Mouse (Mus musculus) spleen, postnatal 36 days (tissue): ENCODE measurements around the gene Trim80.
"Not testable (repeated sequence)": the region's sequence is repeated elsewhere in the genome, so short reads cannot be mapped to it uniquely, and the experiment has no call there.

Experiments
- DNase-seq, 2 experiments: peaks; one replicate each; pipeline ENCODE4 v3.0.0; 2022; ENCODE audit warnings: low spot score in 2 of 2, mixed read lengths in 1 of 2

Gene Trim80

DNA sequence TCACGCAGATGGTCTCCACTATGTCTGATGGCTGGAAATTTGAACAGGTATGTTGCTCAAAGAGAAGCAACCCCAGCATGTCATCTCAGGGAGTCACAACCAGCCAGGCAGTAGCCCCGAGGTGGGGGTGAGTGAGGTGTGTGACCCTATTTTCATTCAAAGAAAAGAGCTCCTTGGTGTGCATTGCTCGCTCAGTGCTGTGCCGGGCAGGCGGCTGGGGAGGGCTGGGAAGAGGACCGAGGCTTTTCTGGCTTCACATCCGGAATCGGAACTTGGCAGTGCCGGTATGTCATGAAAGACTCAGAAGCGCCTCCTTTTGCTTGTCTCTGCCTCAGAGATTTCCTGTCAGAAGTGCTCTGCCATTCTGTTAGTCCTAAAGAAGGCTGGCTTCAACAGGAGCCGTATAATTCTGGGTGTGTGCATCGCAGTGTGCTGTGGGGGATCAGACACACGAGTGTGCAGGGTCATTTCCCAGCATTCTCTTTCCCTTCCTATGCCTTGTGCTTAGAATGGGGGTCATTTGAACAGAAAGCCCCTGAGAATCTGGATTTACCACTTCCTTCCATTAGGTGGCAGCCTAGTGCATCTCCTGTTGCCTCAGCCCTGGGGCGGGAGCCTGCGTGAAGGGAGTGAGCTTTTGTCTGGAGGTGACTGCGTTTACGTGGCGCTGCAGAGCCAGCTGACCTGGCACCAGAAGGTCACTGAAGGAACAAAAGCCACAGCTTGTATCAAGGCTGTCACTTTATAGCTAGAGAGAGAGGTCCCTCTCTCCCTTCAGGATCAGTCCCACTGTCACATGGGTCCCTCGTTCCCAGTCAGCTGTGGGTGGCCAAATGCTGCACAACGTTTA, 12.6 kb upstream of the Trim80 start:
- DNase-seq, result peak; percentile 36 to 51

- DNase-seq, result no peak
Observed at GRCm38 (mm10) chr11:115429307-115429706, 11.0 kb upstream of the Trim80 start.

- no peak for DNase-seq
Observed at GRCm38 (mm10) chr11:115430561-115430960, 9.8 kb upstream of the Trim80 start.

DNA sequence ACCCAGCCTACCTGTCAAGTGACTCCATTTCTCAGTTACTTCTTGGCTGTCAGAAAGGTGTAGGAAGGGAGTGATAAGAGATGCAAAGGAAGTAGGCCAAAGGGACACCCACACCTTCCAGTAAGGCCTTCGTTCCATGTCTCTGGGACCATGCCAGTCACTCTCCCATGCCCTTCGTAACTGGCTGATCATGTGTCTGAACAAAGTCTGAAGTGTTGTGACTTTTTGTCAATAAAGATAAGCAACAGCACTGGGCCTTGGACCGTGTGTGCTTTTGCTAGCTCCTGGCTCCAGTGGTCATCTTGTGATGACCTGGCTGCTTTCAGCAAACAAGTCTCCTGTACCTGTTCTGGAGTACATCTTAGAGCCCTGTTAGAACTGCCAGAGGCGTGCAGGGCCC, 7.5 kb upstream of the Trim80 start:
- no peak for DNase-seq

- no peak for DNase-seq
Observed at GRCm38 (mm10) chr11:115433342-115433741, 7.0 kb upstream of the Trim80 start.

DNA sequence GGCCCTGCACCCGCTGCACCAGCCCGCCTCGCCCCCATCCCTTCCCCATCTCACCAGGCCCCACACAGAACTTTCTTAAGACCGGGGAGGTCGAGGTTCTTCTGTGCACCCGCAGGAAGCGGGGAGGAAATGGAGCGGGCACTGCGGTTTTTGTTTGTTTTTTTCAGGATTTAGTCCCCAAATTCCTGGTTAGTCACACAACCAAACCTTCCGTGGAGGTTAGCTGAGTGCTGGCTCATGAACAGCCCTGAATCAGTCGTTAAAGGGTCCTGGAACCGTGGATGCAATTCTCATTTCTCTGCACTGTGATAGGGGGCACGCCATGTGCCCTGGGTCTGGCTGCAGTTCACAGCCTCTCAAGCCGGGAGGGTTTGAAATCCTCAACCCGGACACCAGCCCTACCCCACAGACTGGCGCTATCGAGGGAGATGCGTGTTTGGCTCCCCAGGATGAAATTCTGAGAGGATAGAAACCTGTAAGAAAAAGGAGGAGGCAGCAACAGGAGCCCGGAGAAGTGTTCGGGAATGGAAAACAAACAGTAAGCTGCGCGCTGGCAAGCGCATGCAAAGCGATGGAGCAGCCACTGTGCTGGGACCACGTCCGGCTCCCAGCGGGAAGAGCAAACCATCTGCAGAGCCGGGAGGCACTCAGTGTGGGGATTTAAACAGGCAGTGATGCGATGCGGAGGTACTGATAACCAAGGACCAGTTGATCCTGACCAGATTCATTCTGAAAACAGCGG, 4.6 kb upstream of the Trim80 start:
- DNase-seq, result no peak

- DNase-seq, result no peak
Observed at GRCm38 (mm10) chr11:115437571-115438122, 2.7 kb upstream of the Trim80 start.

DNA sequence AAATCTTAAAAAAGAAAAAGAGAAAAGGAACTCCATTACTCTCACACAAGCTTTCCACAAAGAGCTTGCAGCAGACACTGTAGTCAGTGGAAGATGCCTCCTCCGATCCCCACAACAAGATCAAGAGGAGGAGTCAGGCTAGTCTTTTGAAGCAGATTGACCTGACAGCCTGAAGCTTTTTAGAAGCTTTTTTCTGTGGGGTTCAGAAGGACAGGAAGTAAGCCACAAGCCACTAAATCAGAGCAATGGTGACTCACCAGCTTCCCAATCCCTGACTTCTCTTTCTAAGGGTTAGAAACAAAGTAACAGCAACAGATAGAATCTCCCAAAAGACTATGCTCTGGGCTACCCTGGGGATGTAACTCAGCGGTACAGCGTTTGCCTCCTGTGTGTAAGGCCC, 1.0 kb upstream of the Trim80 start:
- no peak for DNase-seq

DNA sequence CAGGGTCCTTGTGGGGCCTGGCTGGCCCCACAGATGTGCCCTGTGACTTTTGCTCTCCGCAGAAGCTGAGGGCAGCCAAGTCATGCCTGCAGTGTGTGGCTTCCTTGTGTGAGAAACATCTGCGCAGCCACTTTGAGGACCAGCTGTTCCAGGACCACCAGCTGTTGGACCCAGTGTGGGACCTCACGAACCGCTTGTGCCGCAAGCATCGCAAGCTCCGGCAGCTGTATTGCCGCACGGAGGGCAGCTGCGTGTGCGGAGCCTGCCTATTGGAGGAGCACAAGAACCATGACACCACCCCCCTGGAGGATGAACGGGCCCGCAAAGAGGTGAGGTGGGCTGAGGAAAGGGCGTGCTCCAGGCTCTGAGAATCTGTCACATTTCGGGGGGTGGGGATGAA, 1.1 kb downstream of the Trim80 start:
- no peak for DNase-seq

- DNase-seq, result no peak
Observed at GRCm38 (mm10) chr11:115446906-115447305, 6.6 kb downstream of the Trim80 start.

DNA sequence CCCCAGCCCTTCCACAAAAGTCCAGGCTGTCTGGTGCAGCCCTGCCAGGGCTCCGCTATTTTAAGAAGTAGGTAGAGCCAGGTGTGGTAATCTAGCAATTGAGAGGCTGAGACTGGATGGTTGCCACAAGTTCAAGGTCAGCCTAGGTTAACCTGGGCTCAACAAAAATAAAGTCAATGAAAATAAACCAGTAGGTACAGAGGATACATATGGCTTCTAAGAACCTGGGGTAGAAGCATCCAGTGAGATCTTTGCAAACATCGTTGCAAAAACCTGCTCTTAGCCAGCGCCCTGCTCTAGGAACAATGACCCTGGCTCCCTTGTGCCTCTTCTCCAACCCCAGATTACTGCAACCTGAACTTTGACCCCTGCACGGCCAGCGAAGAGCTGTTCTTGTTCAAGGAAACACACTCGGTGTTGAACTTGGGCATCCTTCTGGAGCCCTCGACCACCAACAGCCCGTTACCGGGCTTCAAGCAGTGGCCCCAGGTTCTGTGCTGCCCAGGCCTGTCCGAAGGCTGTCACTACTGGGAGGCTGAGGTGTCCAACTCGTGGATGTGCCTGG, 7.1 kb downstream of the Trim80 start:
- DNase-seq, result no peak

- no peak for DNase-seq
Observed at GRCm38 (mm10) chr11:115448075-115448474, 7.7 kb downstream of the Trim80 start.

GRCm38 (mm10) chr11:115448998-115449397, 8.7 kb downstream of the Trim80 start:
- DNase-seq, result no peak

DNA sequence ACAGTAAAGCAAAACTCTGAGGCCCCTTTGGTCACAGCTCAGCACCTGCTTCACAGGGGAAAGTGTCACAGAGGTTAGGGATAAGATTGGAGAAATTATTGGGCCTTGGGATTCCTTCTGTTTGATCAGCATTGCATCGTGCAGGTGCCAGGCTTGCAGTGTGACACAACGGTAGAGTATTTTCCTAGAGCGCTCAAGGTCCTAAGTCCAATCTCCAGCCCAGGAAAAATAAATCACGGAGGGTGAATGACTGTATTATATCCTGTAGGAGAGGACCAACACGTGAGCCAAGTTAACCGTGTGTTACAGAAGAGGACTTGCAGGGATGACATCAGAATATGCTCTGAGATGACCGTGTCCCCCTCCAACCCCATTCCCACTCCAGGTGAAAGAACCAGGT, 9.8 kb downstream of the Trim80 start:
- no peak for DNase-seq

DNA sequence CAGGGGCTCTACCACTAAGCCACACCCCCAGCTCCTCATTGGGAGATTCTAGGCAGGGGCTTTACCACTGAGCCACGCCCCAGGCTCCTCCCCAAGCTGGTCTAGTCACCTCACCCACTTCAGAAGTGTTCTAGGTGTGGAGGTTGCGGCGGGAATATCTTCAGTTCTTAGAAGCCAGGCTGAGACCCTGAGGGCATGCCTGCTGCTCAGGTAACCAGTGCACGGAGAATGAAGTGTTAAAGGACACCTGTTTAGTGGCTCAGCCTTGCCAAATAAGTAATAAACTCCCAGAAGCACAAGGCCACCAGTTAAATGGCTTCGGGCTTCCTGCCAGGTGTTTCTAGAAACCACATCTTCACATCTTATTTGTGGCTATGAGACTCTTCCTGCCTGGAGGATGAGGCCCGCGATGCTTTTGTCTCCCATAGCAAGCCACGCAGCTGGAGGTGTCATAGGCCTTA, 11.5 kb downstream of the Trim80 start:
- peak; percentile 31 to 50 for DNase-seq

GRCm38 (mm10) chr11:115452281-115452860, 12.0 kb downstream of the Trim80 start:
- DNase-seq, result no peak

GRCm38 (mm10) chr11:115453306-115453705, 13.0 kb downstream of the Trim80 start:
- no peak for DNase-seq

DNA sequence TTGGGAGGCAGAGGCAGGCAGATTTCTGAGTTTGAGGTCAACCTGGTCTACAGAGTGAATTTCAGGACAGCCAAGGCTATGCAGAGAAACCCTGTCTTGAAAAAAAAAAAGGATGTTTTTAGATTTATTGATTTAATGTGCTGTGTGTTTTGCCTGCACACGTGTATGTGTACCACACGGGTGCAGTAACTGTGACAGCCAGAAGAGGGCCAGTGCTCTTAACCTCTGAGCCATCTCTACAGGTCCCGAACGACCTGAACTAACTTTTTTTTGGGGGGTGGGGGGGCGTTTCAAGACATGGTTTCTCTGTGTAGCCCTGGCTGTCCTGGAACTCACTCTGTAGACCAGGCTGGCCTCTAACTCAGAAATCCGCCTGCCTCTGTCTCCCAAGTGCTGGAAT, 14.5 kb downstream of the Trim80 start:
- not testable (repeated sequence) for DNase-seq

- no peak for DNase-seq
Observed at GRCm38 (mm10) chr11:115455619-115456018, 15.3 kb downstream of the Trim80 start.

GRCm38 (mm10) chr11:115456182-115456581, 15.8 kb downstream of the Trim80 start:
- DNase-seq, result no peak

DNA sequence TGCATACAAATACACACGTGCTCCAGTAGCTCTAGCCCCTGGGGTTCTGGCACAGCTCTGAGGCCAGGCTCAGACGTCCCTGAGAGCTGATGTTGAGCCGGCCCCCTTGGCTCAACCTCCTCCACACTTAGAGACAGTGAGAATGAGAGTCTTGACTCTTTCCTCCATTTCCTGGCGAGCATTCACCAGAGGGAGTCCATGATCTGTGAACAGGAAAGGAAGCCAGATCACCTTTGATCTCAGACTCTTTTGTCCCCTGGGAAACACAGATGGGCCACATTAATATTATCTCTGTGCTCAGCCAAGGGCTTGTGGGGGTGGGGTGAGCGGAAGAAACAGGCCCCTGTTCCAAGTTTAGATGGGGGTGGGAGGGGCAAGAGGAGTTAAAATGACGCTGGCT, 17.1 kb downstream of the Trim80 start:
- no peak for DNase-seq

DNA sequence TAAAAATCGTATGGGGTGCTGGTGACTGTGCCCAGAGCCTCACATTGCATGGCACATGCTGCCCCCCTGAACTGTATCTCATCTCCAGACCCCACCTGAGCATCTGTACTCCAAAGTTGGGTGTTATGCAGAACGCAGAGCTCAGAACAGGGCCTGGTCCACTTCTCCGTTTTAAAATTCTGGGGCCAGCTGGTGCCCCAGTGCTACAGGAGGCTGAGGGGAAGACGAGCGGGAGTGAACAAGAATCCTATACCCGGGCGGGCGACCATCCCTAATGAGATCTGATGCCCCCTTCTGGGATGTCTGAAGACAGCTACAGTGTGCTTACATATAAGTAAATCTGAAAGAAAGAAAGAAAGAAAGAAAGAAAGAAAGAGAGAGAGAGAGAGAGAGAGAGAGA, 20.6 kb downstream of the Trim80 start:
- DNase-seq, result no peak
